Mouse (Mus musculus) testis, adult 2 months (tissue): Measurements from ENCODE around the gene Pde4a.

Source experiments
- CTCF ChIP-seq: fragments of 200-500 bp; IDR thresholded peaks from 2 replicates; pipeline ENCODE4 v1.5.1; 2012; ENCODE audit warnings: low read depth, mild to moderate bottlenecking, inconsistent platforms, low read length, moderate library complexity; ENCODE audit not compliant: control insufficient read depth, insufficient read depth, insufficient replicate concordance
- POLR2A ChIP-seq: fragments of 200-500 bp; IDR thresholded peaks from 2 replicates; pipeline ENCODE4 v1.6.1; 2012; ENCODE audit warnings: low read depth, mild to moderate bottlenecking, inconsistent platforms, low read length, moderate library complexity; ENCODE audit not compliant: control insufficient read depth

DNA sequence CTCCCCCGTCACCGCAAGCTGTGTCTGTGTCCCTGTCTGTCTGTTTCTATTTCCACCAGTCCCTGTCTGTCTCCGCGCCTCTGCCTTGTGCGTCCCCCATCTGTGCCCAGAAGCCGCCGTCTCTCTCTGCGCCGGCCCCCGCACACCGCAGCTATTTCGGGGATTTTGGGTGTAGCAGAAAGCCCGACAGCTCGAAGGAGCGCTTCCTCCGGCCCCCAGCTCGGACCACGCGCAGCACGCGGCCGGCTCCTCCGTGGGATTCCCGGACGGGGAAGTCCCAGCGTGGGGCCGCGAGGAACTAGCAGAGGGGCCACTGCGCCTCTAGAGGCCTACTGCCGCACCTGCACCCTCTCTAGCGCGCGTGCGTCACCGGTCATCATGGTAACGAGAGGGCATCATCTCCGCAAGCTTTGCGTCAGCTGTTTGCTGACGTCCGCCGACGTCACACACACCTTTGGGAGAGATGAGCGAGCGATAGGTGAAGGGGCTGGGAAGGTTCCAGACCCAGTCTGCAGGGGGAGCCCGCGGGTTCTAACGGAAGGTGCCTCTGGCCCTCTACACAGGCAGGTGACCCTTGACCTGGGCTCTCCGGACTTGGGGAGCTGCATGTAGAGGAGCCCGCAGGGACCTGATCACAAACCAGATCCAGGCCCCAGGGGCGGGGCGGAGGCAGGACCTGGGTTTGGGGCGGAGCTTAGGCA lies 4.2 kb upstream of the Pde4a start:
- TF ChIP-seq CTCF (peak; percentile 95), POLR2A (peak; percentile 62; the same call in 1 of the 2 replicates)
